Mouse (Mus musculus) ES-E14 (cell line): ENCODE measurements around the gene Tmem242.
A peak's percentile ranks its signal among the peaks of the same experiment; 100 is the strongest.

ENCODE experiments used
- CHD2 ChIP-seq: IDR thresholded peaks from 2 replicates; pipeline ENCODE4 v1.6.1; 2014; ENCODE audit warnings: mild to moderate bottlenecking, low read depth, low read length, inconsistent platforms
- HCFC1 ChIP-seq: IDR thresholded peaks from 2 replicates; pipeline ENCODE4 v1.6.1; 2012; ENCODE audit warnings: low read length, inconsistent platforms, borderline replicate concordance; ENCODE audit not compliant: insufficient read depth
- ZC3H11A ChIP-seq: IDR thresholded peaks from 2 replicates; pipeline ENCODE4 v1.6.1; 2012; ENCODE audit warnings: low read depth, mild to moderate bottlenecking, inconsistent platforms, low read length, borderline replicate concordance
- ZNF384 ChIP-seq: IDR thresholded peaks from 2 replicates; pipeline ENCODE4 v1.6.1; 2012; ENCODE audit warnings: low read depth, low read length, inconsistent platforms

- TF ChIP-seq HCFC1 (0 out of 2 replicates have a peak, but pooled peaks have one; percentile 44), ZC3H11A (peak; percentile 93), ZNF384 (no peak), CHD2 (no peak)
Observed at GRCm38 (mm10) chr17:5429090-5429771, 10.8 kb downstream of the Tmem242 start.
